Mouse (Mus musculus) lung, postnatal 0 days (tissue): ENCODE measurements around the gene Vmn1r79.
"Not testable (repeated sequence)": the region's sequence is repeated elsewhere in the genome, so short reads cannot be mapped to it uniquely, and the experiment has no call there.

Experiments
- CTCF ChIP-seq: IDR thresholded peaks from 2 replicates; pipeline ENCODE4 v1.5.1; 2016; ENCODE audit warnings: antibody characterized with exemption, mild to moderate bottlenecking
- EP300 ChIP-seq: IDR thresholded peaks from 2 replicates; pipeline ENCODE4 v1.6.1; 2016; ENCODE audit warnings: antibody characterized with exemption, mild to moderate bottlenecking, control low read depth

GRCm38 (mm10) chr7:12156463-12156862, 14.6 kb upstream of the Vmn1r79 start:
- not testable (repeated sequence) for TF ChIP-seq CTCF, EP300
